ENCODE assay signal across 8 mouse cellular contexts in genomic region chr4:137995399-137995798, GRCm38 (mm10). TPM values are rescaled to one million over a fixed set of nuclear protein-coding genes. Genes with fewer than 3 reads are reported as not detected.
DNase-seq lines count a peak whose midpoint lies in the region; ATAC-seq lines count a peak whose summit lies in the region.

No protein-coding gene starts in this region.

- H3K9me3 ChIP-seq in hindbrain, embryonic 16.5 days (ENCODE audit: control insufficient read depth, low read length) = no peaks in the 10 kb centered on the region
- H3K9me3 ChIP-seq in liver, embryonic 16.5 days (replicated peaks; ENCODE audit: control insufficient read depth, low read length) = no peaks in the 10 kb centered on the region

- peak overlapping the region; percentile 89 for H3K4me2 ChIP-seq in hindbrain, embryonic 16.5 days (ENCODE audit: low read length)
- H3K4me2 ChIP-seq in liver, embryonic 16.5 days (ENCODE audit: low read depth, low read length) = peak overlapping the region; percentile 98

- no peak for ATAC-seq in hindbrain, embryonic 16.5 days
- no peak for ATAC-seq in liver, embryonic 16.5 days (ENCODE audit: low read depth)

- peak; percentile 53 for DNase-seq in gastrocnemius, adult 18-20 months (ENCODE audit: low spot score)
- DNase-seq in gastrocnemius, postnatal 4 days (ENCODE audit: low spot score in 2 of 2) = no peak
- DNase-seq in fat pad, adult 2 months (ENCODE audit: extremely low read depth, low read depth, low spot score) = peak; percentile 63
- peak; percentile 66 for DNase-seq in skeletal muscle tissue, adult 2 months (ENCODE audit: low read depth, low spot score)
- DNase-seq in spleen, adult 12 weeks (ENCODE audit: low spot score) = no peak
- DNase-seq in ovary, adult 18-20 months (ENCODE audit: low spot score) = no peak

- no peaks in the 10 kb centered on the region for H3K27me3 ChIP-seq in hindbrain, embryonic 16.5 days (replicated peaks; ENCODE audit: control insufficient read depth, insufficient read depth, low read length)
- H3K27me3 ChIP-seq in liver, embryonic 16.5 days (ENCODE audit: control insufficient read depth, insufficient read depth, low read depth, low read length) = peaks cover 5% of the 10 kb centered on the region; the same call in 1 of the 2 replicates

- H3K4me3 ChIP-seq in hindbrain, embryonic 16.5 days (ENCODE audit: low read length) = peak overlapping the region; percentile 88
- peak overlapping the region; percentile 24; the same call in 1 of the 2 replicates for H3K4me3 ChIP-seq in liver, embryonic 16.5 days (ENCODE audit: low read depth, low read length)

- no peaks in the 10 kb centered on the region; the same call in 1 of the 2 replicates for H3K36me3 ChIP-seq in hindbrain, embryonic 16.5 days (ENCODE audit: control insufficient read depth, insufficient read depth, low read length)
- H3K36me3 ChIP-seq in liver, embryonic 16.5 days (ENCODE audit: control insufficient read depth, insufficient read depth) = peaks cover 12% of the 10 kb centered on the region

- 60% methylated on average over 12 of the region's 12 CpGs for WGBS in hindbrain, embryonic 16.5 days
- WGBS in liver, embryonic 16.5 days (ENCODE audit: insufficient replicate concordance) = 77% methylated on average over 12 of the region's 12 CpGs

- H3K27ac ChIP-seq in hindbrain, embryonic 16.5 days (ENCODE audit: low read depth, low read length) = no peak overlapping the region
- H3K27ac ChIP-seq in liver, embryonic 16.5 days (ENCODE audit: low read length) = no peak overlapping the region

- H3K4me1 ChIP-seq in hindbrain, embryonic 16.5 days (ENCODE audit: control insufficient read depth, insufficient read depth, low read depth, low read length) = peaks cover 32% of the 10 kb centered on the region
- H3K4me1 ChIP-seq in liver, embryonic 16.5 days (ENCODE audit: control insufficient read depth, low read depth, low read length) = peaks cover 24% of the 10 kb centered on the region

- H3K9ac ChIP-seq in hindbrain, embryonic 16.5 days (ENCODE audit: low read depth, low read length) = peak overlapping the region; percentile 36
- 0 out of 2 replicates have a peak overlapping the region, but pooled peaks have one; percentile 1 for H3K9ac ChIP-seq in liver, embryonic 16.5 days (ENCODE audit: low read depth, low read length)

RNA-seq across cellular contexts. Expression of gene Eif4g3, which starts 2.6 kb away (rescaled TPM):
- total RNA-seq in gastrocnemius, adult 18-20 months (2021) = 100 to 1,000 TPM; 115 to 117 TPM
- total RNA-seq in gastrocnemius, postnatal 4 days (2021) = 100 to 1,000 TPM in 1 of 2 experiments, 10 to 100 TPM in 1; 90.3 to 107 TPM
- 43.2 and 46.0 TPM in 2 replicates for polyA plus RNA-seq in hindbrain, embryonic 16.5 days (2015; fragmentation: Nextera tagmentation; extraction: Ambion mirVana)
- polyA plus RNA-seq in liver, embryonic 16.5 days (2015; fragmentation: Nextera tagmentation; extraction: Ambion mirVana) = 5.6 and 6.4 TPM in 2 replicates

Comparison
In these comparisons a context has a peak if more than half of its experiments do, and no peak if none do; other contexts are left out.
1. DNase-seq: peak in gastrocnemius, adult 18-20 months (single experiment), fat pad, adult 2 months (single experiment) and skeletal muscle tissue, adult 2 months (single experiment); none in gastrocnemius, postnatal 4 days (0 of 2), spleen, adult 12 weeks (single experiment) and ovary, adult 18-20 months (single experiment).